Mouse (Mus musculus): ENCODE measurements around the gene Gpr37l1.

- TF ChIP-seq CTCF (IDR thresholded peaks at IDR 0.05; ENCODE audit: borderline replicate concordance, insufficient read depth, low read depth, low read length) (no peak), POLR2A (IDR thresholded peaks at IDR 0.05; ENCODE audit: borderline replicate concordance, insufficient read depth, low read length) (no peak)
Observed at GRCm38 (mm10) chr1:135133678-135134435, 33.6 kb downstream of the Gpr37l1 start.
